In genomic region chr11:19676514-19676913, GRCm38 (mm10) we compare ENCODE assay signal across 26 mouse cellular contexts.
"Had no signal": no experiment of that assay in that cellular context is flagged by ENCODE, and none has a peak within 500 bp of the region (broad histone marks: within the 10 kb centered on the region; RNA-seq: fewer than 3 reads in every experiment).

No protein-coding gene starts in this region.

- H3K27ac ChIP-seq: gastrocnemius, adult 2 months; heart, embryonic 10.5 days; hindbrain, embryonic 13.5 days; hindbrain, embryonic 15.5 days; hindbrain, postnatal 0 days; layer of hippocampus, adult 2 months; left cerebral cortex, adult 2 months; limb, embryonic 10.5 days; limb, embryonic 12.5 days; liver, embryonic 13.5 days; liver, embryonic 15.5 days had no signal

- H3K9ac ChIP-seq: heart, embryonic 12.5 days; hindbrain, embryonic 13.5 days; hindbrain, embryonic 15.5 days; limb, embryonic 12.5 days; liver, embryonic 13.5 days; liver, embryonic 15.5 days; liver, postnatal 0 days had no signal

- H3K4me2 ChIP-seq: heart, embryonic 12.5 days; hindbrain, embryonic 13.5 days; hindbrain, embryonic 15.5 days; limb, embryonic 12.5 days; liver, embryonic 11.5 days; liver, embryonic 13.5 days; liver, embryonic 15.5 days had no signal

- H3K9me3 ChIP-seq: heart, embryonic 10.5 days; heart, embryonic 12.5 days; hindbrain, embryonic 13.5 days; hindbrain, embryonic 15.5 days; limb, embryonic 10.5 days; limb, embryonic 12.5 days; liver, embryonic 13.5 days; liver, embryonic 15.5 days had no signal

- H3K27me3 ChIP-seq: heart, embryonic 12.5 days; hindbrain, embryonic 13.5 days; hindbrain, embryonic 15.5 days; limb, embryonic 12.5 days; liver, embryonic 13.5 days; liver, embryonic 15.5 days had no signal

- ATAC-seq: hindbrain, postnatal 0 days; intestine, embryonic 16.5 days; liver, postnatal 0 days had no signal

- DNase-seq: gastrocnemius, adult 2 months; gastrocnemius, postnatal 10 days; gastrocnemius, postnatal 25 days; heart, adult 18-20 months; heart, postnatal 14 days; heart, postnatal 36 days; kidney, adult 11 months; kidney, adult 8-10 months; kidney, postnatal 10 days; kidney, postnatal 25 days; kidney, postnatal 4 days; liver; liver, embryonic 13.5 days; liver, postnatal 0 days had no signal

- H3K4me1 ChIP-seq: heart, embryonic 10.5 days; heart, embryonic 12.5 days; limb, embryonic 12.5 days; liver, embryonic 13.5 days; liver, embryonic 15.5 days had no signal

- H3K36me3 ChIP-seq: heart, embryonic 10.5 days; heart, embryonic 12.5 days; hindbrain, embryonic 13.5 days; hindbrain, embryonic 15.5 days; limb, embryonic 10.5 days; limb, embryonic 12.5 days; liver, embryonic 13.5 days; liver, embryonic 15.5 days had no signal

- H3K4me3 ChIP-seq: gastrocnemius, adult 2 months; heart, embryonic 10.5 days; heart, embryonic 12.5 days; hindbrain, embryonic 13.5 days; hindbrain, embryonic 15.5 days; layer of hippocampus, adult 2 months; left cerebral cortex, adult 2 months; limb, embryonic 10.5 days; limb, embryonic 12.5 days; liver, embryonic 13.5 days; liver, embryonic 15.5 days had no signal
